Mouse (Mus musculus): ENCODE data around the gene Zfand2b. TPM values are rescaled to one million over a fixed set of nuclear protein-coding genes. Genes with fewer than 3 reads are reported as not detected.

The Zfand2b gene
- polyA plus RNA-seq, 1 experiment = 80.6 TPM

DNA sequence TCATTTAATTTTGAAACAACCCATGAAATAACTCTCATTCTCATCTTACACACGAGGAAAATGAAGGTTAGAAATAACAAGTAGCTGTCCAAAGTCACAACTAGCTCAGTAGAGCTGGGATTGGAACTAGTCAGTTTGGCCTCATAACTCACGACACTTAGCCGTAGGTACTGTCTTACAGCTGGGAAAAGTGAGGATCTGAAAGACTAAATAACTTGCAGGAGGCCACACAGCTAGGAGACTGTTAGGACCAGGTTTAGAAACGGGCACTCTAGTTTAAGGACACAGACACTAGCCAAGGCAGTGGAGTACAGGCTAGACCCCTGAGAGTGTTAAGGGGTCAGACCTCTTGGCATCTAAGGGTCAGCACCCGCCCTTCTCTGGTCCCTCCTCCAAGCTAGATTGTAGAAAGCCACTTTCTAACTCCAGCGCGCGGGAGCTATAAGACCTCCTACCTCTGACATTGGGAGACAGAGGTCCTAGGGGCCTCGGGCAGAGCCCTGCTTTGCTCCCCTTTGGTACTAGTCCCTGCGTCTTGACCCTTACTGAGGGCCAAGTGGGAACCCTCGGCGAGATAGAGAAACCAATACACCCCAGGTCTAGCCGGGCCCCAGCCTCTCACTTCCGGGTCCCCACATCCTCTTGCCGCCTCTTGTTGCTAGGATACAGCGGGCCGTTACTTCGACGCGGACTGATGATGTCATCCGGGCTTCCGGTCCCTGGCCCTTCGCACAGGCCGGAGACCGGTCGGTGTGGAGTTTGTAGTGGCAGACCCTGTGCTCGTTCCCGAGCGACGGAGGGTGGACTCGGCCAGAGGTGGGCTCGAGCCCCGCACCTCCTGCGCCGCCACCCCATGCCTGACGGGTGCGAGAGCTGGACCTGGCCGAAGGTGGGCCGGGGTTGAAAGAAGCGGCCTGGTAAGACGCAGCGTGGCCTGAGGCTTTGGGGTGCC lies 42.0 kb downstream of the Zfand2b start, which contains the start of the genes Glb1l and Stk16:
Gene Glb1l (minus strand): TSS at position 678 of the 952 bp plus-strand sequence.
Gene Stk16 (plus strand): TSS at position 703 of the 952 bp plus-strand sequence.
- 4% methylated on average over 42 of the region's 42 CpGs for WGBS
- peak; percentile 88 for DNase-seq (ENCODE audit: low read depth, low spot score)

- WGBS = 5% methylated on average over 17 of the region's 17 CpGs
- no peak for DNase-seq (ENCODE audit: low read depth, low spot score)
Observed at GRCm38 (mm10) chr1:75211141-75211708, 42.8 kb downstream of the Zfand2b start.

- DNase-seq (ENCODE audit: low read depth, low spot score) = no peak
- WGBS = 73% methylated on average over 4 of the region's 4 CpGs
Observed at GRCm38 (mm10) chr1:75212542-75212941, 44.1 kb downstream of the Zfand2b start.

DNA sequence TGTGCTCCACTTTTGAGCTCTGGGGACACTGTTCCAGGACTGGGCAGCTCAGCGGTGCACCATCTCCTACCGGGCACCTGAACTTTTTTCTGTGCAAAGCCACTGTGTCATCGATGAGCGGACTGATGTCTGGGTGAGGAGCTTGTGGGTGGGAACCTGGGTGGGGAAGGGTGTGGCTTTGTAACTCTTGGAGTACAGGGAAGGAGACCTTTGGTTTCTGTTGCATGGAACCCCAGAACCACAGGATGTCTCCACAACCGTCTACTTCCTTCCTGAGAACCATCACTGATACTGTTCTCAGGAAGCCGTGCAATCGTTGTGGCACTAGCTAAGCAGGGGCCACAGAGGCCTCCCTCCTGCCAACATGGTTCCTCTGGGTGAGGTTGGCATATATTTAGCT lies 44.6 kb downstream of the Zfand2b start:
- 33% methylated on average over 7 of the region's 7 CpGs for WGBS
- DNase-seq (ENCODE audit: low read depth, low spot score) = no peak

DNA sequence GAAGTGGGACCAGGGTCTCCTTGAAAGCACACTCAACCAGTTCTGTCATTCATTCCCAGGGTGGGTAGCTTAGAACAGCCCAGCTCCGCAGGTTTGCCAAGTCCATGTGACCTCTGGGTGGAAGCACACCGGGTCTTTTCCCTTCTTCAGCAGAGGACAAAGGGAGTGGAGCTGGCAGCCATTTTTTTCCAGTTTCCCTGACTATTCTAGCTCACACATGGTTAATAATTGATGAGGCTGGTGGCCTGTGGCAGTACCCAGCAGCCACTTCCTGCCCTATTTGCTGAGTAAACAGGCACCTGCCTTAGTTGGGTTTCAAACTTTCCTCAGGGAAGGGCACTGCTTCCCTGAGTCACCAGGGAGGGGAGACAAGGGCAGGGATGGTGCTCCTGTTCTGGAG lies 46.0 kb downstream of the Zfand2b start:
- peak; percentile 85 for DNase-seq (ENCODE audit: low read depth, low spot score)
- WGBS = 37% methylated on average over 2 of the region's 2 CpGs

DNA sequence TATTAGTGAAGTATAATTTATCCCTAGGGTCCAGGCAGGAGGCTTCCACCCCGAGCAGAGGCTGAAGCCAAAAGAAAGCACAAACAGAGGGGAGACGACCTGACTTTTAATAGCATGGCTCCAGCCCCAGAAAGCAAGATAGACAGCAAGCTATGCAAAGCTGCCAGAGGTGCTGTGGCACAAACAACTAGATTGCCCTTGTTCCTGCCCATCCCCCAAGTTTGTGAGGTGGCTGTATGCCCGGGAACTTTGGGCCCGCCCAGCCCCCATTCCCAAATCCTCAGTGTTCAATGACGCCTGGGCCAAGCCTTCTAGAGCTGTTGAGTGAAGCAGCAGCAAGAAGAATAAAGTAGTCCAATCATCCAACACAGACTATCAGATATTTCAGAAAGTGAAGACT lies 46.4 kb downstream of the Zfand2b start:
- DNase-seq (ENCODE audit: low read depth, low spot score) = no peak
- 25% methylated on average over 5 of the region's 5 CpGs for WGBS

DNA sequence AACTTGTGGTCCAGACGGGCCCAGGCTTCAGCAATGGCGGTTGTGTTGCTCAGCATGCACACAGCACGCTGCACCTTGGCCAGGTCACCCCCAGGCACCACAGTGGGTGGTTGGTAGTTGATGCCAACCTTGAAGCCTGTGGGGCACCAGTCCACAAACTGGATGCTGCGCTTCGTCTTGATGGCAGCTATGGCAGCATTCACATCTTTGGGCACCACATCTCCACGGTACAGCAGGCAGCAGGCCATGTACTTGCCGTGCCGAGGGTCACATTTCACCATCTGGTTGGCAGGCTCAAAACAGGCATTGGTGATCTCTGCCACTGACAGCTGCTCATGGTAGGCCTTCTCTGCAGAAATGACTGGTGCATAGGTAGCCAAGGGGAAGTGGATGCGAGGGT lies 47.3 kb downstream of the Zfand2b start:
- no peak for DNase-seq (ENCODE audit: low read depth, low spot score)
- WGBS = 89% methylated on average over 9 of the region's 9 CpGs

DNA sequence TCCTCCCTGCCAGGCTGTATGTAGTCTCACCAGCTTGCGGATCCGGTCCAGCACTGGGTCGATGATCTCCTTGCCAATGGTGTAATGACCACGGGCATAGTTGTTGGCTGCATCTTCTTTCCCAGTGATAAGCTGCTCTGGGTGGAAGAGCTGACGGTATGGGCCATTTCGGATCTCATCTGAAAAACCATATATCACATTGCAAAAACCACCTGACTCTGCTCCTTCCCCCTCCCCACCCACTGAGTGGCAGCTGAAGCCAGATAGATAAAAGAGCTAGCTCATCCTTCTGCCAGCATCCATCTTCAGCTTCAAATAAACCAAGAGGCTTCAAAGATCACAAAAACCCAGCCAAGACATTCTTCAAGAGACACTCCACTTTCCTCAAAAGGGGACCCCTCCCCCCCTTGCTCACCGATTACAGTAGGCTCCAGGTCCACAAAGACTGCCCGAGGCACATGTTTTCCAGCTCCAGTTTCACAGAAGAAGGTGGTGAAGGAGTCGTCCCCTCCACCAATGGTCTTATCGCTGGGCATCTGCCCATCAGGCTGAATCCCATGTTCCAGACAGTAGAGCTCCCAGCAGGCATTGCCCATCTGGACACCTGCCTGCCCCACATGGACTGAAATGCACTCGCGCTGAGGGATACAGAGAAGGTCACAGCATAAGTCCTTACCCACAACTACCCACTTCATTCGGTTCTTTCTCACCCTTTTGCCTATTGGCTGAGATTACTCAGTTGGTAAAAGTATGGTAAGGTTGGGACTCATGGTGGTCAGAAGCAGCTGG lies 48.5 kb downstream of the Zfand2b start:
- 66% methylated on average over 13 of the region's 13 CpGs for WGBS
- no peak for DNase-seq (ENCODE audit: low read depth, low spot score)

GRCm38 (mm10) chr1:75217893-75218226 lies 49.4 kb downstream of the Zfand2b start:
- no peak for DNase-seq (ENCODE audit: low read depth, low spot score)
- WGBS = 7% methylated on average over 6 of the region's 6 CpGs

GRCm38 (mm10) chr1:75218227-75219001 lies 50.0 kb downstream of the Zfand2b start:
- DNase-seq (ENCODE audit: low read depth, low spot score) = no peak
- 2% methylated on average over 38 of the region's 38 CpGs for WGBS

DNA sequence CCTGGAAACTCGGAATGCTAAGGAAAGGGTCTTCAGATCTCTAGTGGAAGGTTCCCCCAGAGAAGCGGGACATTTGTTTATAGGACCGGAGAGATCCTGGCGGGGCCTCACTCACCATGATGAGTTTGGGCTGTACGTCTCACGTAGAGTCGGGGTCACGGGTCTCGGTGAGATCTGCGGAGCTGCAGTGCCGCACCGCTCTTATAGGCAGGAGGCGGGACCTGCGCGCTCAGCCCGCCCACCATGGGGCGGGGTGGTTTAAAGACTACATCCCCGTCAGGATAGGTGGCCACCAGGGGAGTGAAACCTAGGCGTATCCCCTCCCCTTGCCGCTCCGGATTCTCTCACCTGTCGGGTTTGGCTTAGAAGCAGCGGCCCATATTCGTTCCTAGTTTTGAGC lies 50.6 kb downstream of the Zfand2b start:
- peak; percentile 71 for DNase-seq (ENCODE audit: low read depth, low spot score)
- under 1% methylated on average over 24 of the region's 24 CpGs for WGBS

DNA sequence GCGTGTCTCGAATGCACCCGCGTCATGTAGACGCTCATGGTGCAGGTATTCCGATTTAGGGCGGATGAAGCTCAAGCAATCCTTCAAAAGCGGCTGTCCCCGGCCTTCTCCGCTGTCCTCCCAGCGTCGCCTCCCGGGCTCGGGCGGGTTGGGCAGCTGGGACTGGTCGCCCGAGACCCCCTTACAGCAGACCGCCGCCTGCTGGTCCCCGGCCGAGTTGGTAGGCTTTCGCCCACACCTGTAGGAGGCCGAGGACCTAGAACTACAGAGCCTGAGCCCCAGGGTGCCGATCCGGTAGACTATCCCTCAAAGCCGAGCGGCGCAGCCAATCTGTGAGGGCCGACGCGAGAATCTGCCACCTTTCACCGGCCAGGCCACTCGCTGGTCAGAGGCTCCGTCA lies 51.1 kb downstream of the Zfand2b start, which contains the start of gene Tuba4a:
Gene Tuba4a (minus strand): TSS at position 335 of the 400 bp plus-strand sequence.
- 3% methylated on average over 34 of the region's 34 CpGs for WGBS
- DNase-seq (ENCODE audit: low read depth, low spot score) = no peak

Other genes starting within 250 kb of the Zfand2b start
- gene Cfap65, start 233.0 kb upstream of the Zfand2b start, polyA plus RNA-seq (2012; rRNA removed) = 0.09 and 0.25 TPM in 2 replicates
- gene Ihh, start 217.0 kb upstream of the Zfand2b start, polyA plus RNA-seq (2012; rRNA removed) = 45.0 and 78.1 TPM in 2 replicates
- gene Nhej1, start 43.4 kb upstream of the Zfand2b start, polyA plus RNA-seq (2012; rRNA removed) = 4.8 and 5.6 TPM in 2 replicates
- gene Slc23a3, start 34.8 kb upstream of the Zfand2b start, polyA plus RNA-seq (2012; rRNA removed) = 1.1 and 1.3 TPM in 2 replicates
- 45.8 and 53.7 TPM in 2 replicates for gene Cnppd1, start 25.9 kb upstream of the Zfand2b start, polyA plus RNA-seq (2012; rRNA removed)
- gene Retreg2, start 25.9 kb upstream of the Zfand2b start, polyA plus RNA-seq (2012; rRNA removed) = 79.0 and 93.9 TPM in 2 replicates
- gene Abcb6, start 11.7 kb downstream of the Zfand2b start, polyA plus RNA-seq (2012; rRNA removed) = 24.0 and 27.5 TPM in 2 replicates
- gene Ankzf1, start 23.5 kb downstream of the Zfand2b start, polyA plus RNA-seq (2012; rRNA removed) = 19.2 and 27.4 TPM in 2 replicates
- 72.2 and 107 TPM in 2 replicates for gene Atg9a, start 23.6 kb downstream of the Zfand2b start, polyA plus RNA-seq (2012; rRNA removed)
- 2.1 and 4.4 TPM in 2 replicates for gene Glb1l, start 42.2 kb downstream of the Zfand2b start, polyA plus RNA-seq (2012; rRNA removed)
- 221 and 258 TPM in 2 replicates for gene Stk16, start 42.2 kb downstream of the Zfand2b start, polyA plus RNA-seq (2012; rRNA removed)
- 121 and 164 TPM in 2 replicates for gene Tuba4a, start 51.2 kb downstream of the Zfand2b start, polyA plus RNA-seq (2012; rRNA removed)
- not detected in 2 replicates for gene A630095N17Rik, start 63.5 kb downstream of the Zfand2b start, polyA plus RNA-seq (2012; rRNA removed)
- 19.4 and 20.1 TPM in 2 replicates for gene Dnajb2, start 67.8 kb downstream of the Zfand2b start, polyA plus RNA-seq (2012; rRNA removed)
- gene Ptprn, start 95.9 kb downstream of the Zfand2b start, polyA plus RNA-seq (2012; rRNA removed) = 6.4 and 6.5 TPM in 2 replicates
- gene Resp18, start 109.8 kb downstream of the Zfand2b start, polyA plus RNA-seq (2012; rRNA removed) = 14.0 and 17.7 TPM in 2 replicates
- gene Dnpep, start 149.3 kb downstream of the Zfand2b start, polyA plus RNA-seq (2012; rRNA removed) = 250 and 500 TPM in 2 replicates
- 353 and 360 TPM in 2 replicates for gene Des, start 191.7 kb downstream of the Zfand2b start, polyA plus RNA-seq (2012; rRNA removed)
- 20.6 and 22.7 TPM in 2 replicates for gene Speg, start 206.7 kb downstream of the Zfand2b start, polyA plus RNA-seq (2012; rRNA removed)

Measured in large intestine, adult 2 months (tissue).